Comparison of ENCODE assay signal across 8 mouse cellular contexts in the genomic region with DNA sequence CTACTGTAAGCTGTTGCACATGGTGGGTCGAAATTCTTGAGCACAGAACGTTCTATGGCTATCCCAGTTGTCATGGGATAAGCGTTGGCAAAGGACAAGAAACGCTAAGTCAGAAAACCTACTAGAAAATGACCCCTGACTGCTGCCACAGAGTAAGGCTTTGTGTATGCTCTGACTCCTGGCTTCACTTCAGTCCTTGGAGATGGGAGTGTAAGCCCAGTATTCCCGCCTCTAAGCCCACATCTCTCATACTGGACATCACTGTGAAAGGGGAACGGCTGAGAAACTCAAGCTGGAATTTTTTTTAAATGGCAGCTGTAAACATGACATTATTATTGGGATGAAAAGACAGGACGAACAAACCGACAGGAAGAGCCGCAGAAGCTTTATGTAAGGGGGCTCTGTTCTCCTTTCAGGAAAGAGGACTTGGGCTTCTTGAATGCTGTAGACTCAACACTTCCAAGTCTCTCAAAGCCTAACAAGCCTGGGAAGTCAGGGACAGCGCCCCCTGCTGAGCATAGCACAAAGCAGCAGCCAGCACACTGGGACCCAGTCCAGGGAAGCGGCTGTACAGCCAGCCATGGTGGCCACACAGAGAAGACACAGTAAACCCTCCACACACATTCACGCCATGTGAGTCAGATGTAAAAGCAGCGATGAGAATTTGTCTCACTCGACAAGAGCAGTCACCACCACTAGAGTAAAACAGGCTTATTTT.
A peak's percentile ranks its signal among the peaks of the same experiment; 100 is the strongest.
DNase-seq lines count a peak whose midpoint lies in the region; ATAC-seq and TF ChIP-seq lines count a peak whose summit lies in the region.

No protein-coding gene starts in this region.

- no peak for TF ChIP-seq POLR2A in cortical plate, adult 2 months (IDR thresholded peaks at IDR 0.05; ENCODE audit: extremely low read depth, insufficient read depth, low read length)

- TF ChIP-seq CTCF in heart, postnatal 0 days (IDR thresholded peaks at IDR 0.05; ENCODE audit: low read depth): peak; percentile 44
- peak; percentile 53 for TF ChIP-seq CTCF in cortical plate, adult 2 months (IDR thresholded peaks at IDR 0.05; ENCODE audit: extremely low read depth, insufficient read depth, low read length)

- no peak for DNase-seq in heart, postnatal 0 days (ENCODE audit: low spot score)
- DNase-seq in heart, postnatal 36 days: no peak
- DNase-seq in 416B (ENCODE audit: low read depth) (peak; percentile 44), R1 (ENCODE audit: low read depth, low spot score) (peak; percentile 82)
- peak; percentile 78 to 87 for DNase-seq in left cerebral cortex, postnatal 14 days (ENCODE audit: low spot score in 2 of 2)
- no peak for DNase-seq in gastrocnemius, postnatal 4 days (ENCODE audit: low spot score in 2 of 2)

- WGBS in heart, postnatal 0 days: 74% methylated on average over 14 of the region's 14 CpGs
- WGBS in neural tube, embryonic 15.5 days: 70% methylated on average over 14 of the region's 14 CpGs

- no peak overlapping the region for H3K9ac ChIP-seq in heart, postnatal 0 days (replicated peaks; ENCODE audit: low read depth, low read length)
- H3K9ac ChIP-seq in neural tube, embryonic 15.5 days (replicated peaks): no peak overlapping the region

- TF ChIP-seq EP300 in heart, postnatal 0 days (IDR thresholded peaks at IDR 0.05; ENCODE audit: low read depth): no peak

- no peaks in the 10 kb centered on the region for H3K27me3 ChIP-seq in heart, postnatal 0 days (ENCODE audit: control insufficient read depth, insufficient read depth, low read length)
- H3K27me3 ChIP-seq in neural tube, embryonic 15.5 days (replicated peaks): no peaks in the 10 kb centered on the region

- no peak overlapping the region for H3K4me2 ChIP-seq in heart, postnatal 0 days (ENCODE audit: low read depth, low read length)
- H3K4me2 ChIP-seq in neural tube, embryonic 15.5 days: no peak overlapping the region

- no peaks in the 10 kb centered on the region for H3K9me3 ChIP-seq in heart, postnatal 0 days (replicated peaks; ENCODE audit: control insufficient read depth, low read length)
- H3K9me3 ChIP-seq in neural tube, embryonic 15.5 days (replicated peaks): no peaks in the 10 kb centered on the region

- no peaks in the 10 kb centered on the region for H3K4me1 ChIP-seq in heart, postnatal 0 days (ENCODE audit: control insufficient read depth, insufficient read depth)
- peaks cover 9% of the 10 kb centered on the region for H3K4me1 ChIP-seq in cortical plate, adult 2 months (ENCODE audit: control insufficient read depth, insufficient read depth, low read length)
- H3K4me1 ChIP-seq in neural tube, embryonic 15.5 days: peaks cover 9% of the 10 kb centered on the region; the same call in 1 of the 2 replicates

- no peaks in the 10 kb centered on the region for H3K36me3 ChIP-seq in heart, postnatal 0 days (replicated peaks; ENCODE audit: control insufficient read depth, insufficient read depth, low read length)
- H3K36me3 ChIP-seq in neural tube, embryonic 15.5 days: peaks cover 17% of the 10 kb centered on the region

- intact Hi-C loops in heart, postnatal 36 days (cut with DNase I): no loop called here
- intact Hi-C loops in left cerebral cortex, postnatal 14 days (cut with DNase I): no loop called here

- H3K27ac ChIP-seq in heart, postnatal 0 days (ENCODE audit: low read depth): no peak overlapping the region
- no peak overlapping the region for H3K27ac ChIP-seq in cortical plate, adult 2 months (ENCODE audit: insufficient read depth, low read length)
- H3K27ac ChIP-seq in neural tube, embryonic 15.5 days (replicated peaks): no peak overlapping the region; the same call in 1 of the 2 replicates

- ATAC-seq in heart, postnatal 0 days (ENCODE audit: insufficient read depth, low read depth): no peak
- ATAC-seq in neural tube, embryonic 15.5 days (ENCODE audit: low FRiP score): peak; percentile 55; the same call in 1 of the 2 replicates

- H3K4me3 ChIP-seq in heart, postnatal 0 days (ENCODE audit: low read depth, low read length): no peak overlapping the region
- no peak overlapping the region for H3K4me3 ChIP-seq in cortical plate, adult 2 months (ENCODE audit: insufficient read depth, low read length)
- H3K4me3 ChIP-seq in neural tube, embryonic 15.5 days (replicated peaks): no peak overlapping the region

Comparison
In these comparisons a context has a peak if more than half of its experiments do, and no peak if none do; other contexts are left out.
1. DNase-seq: peak in 416B (single experiment), R1 (single experiment) and left cerebral cortex, postnatal 14 days (2 of 2); none in heart, postnatal 0 days (single experiment), heart, postnatal 36 days (0 of 2) and gastrocnemius, postnatal 4 days (0 of 2).